In the genomic region with DNA sequence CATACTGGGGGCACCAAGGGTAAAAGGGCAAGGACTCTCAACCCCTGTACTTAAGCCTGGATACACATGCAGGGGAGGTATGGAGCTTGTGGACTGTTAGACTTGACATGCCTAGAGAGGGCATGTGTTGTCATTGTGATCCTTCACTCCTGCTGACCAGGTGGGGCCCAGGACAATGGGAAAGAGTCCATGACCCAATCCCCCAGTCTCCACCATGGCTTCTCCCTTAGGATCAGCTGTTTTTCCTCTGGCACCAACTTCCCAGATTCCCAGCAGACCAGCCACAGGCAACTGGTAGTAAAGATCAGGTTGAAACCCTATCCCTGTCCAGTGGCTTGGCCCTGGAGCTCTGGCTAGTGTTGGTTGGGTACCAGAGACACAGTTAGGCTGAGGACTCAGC, we compare ENCODE assay signal across 31 mouse cellular contexts. TPM values are rescaled to one million over a fixed set of nuclear protein-coding genes. Genes with fewer than 3 reads are reported as not detected.
"Had no signal": no experiment of that assay in that cellular context is flagged by ENCODE, and none has a peak within 500 bp of the region (broad histone marks: within the 10 kb centered on the region; RNA-seq: fewer than 3 reads in every experiment).

No protein-coding gene starts in this region.

- H3K36me3 ChIP-seq: embryonic facial prominence, embryonic 10.5 days; embryonic facial prominence, embryonic 12.5 days; embryonic facial prominence, embryonic 13.5 days; embryonic facial prominence, embryonic 15.5 days; forebrain, embryonic 10.5 days; forebrain, embryonic 12.5 days; forebrain, embryonic 15.5 days had no signal

- H3K4me3 ChIP-seq: embryonic facial prominence, embryonic 10.5 days; embryonic facial prominence, embryonic 12.5 days; embryonic facial prominence, embryonic 13.5 days; embryonic facial prominence, embryonic 15.5 days; erythroblast, embryonic 14.5 days; forebrain, embryonic 10.5 days; forebrain, embryonic 12.5 days; forebrain, embryonic 13.5 days; forebrain, embryonic 15.5 days; gastrocnemius, adult 2 months; heart, adult 2 months had no signal

- DNase-seq: cerebellum, adult 8-10 months; cerebellum, adult 9-10 months; cerebellum, adult 9-11 months; cerebellum, postnatal 10 days; cerebellum, postnatal 14 days; cerebellum, postnatal 25 days; cerebellum, postnatal 36 days; embryo, embryonic 11 days; forebrain, postnatal 0 days; gastrocnemius, adult 2 months; gastrocnemius, postnatal 10 days; gastrocnemius, postnatal 14 days; gastrocnemius, postnatal 25 days; gastrocnemius, postnatal 36 days; heart, adult 11 months; heart, adult 18-20 months; heart, adult 2 months had no signal

- H3K4me2 ChIP-seq: embryonic facial prominence, embryonic 12.5 days; embryonic facial prominence, embryonic 13.5 days; embryonic facial prominence, embryonic 15.5 days; forebrain, embryonic 12.5 days; forebrain, embryonic 13.5 days; forebrain, embryonic 15.5 days had no signal

- H3K27me3 ChIP-seq: embryonic facial prominence, embryonic 13.5 days; embryonic facial prominence, embryonic 15.5 days; forebrain, embryonic 13.5 days; forebrain, embryonic 15.5 days had no signal

RNA-seq across cellular contexts. Expression of a gene that starts 16.3 kb away (rescaled TPM):
- polyA plus RNA-seq: embryonic facial prominence, embryonic 11.5 days; embryonic facial prominence, embryonic 14.5 days; erythroblast, embryonic 14.5 days; forebrain, embryonic 10.5 days; forebrain, embryonic 11.5 days; forebrain, embryonic 12.5 days; forebrain, embryonic 13.5 days; forebrain, embryonic 14.5 days; forebrain, embryonic 15.5 days; forebrain, embryonic 16.5 days; forebrain, postnatal 0 days; heart, adult 2 months had no signal
